Mouse (Mus musculus) ES-Bruce4 (cell line): ENCODE data around the gene Cd160.

Experiments used
- CTCF ChIP-seq: IDR thresholded peaks from one replicate; pipeline ENCODE4 v1.8.1; 2011; ENCODE audit warnings: low read depth, low read length
- EP300 ChIP-seq: IDR thresholded peaks from 2 replicates; pipeline ENCODE4 v1.6.1; 2011; ENCODE audit warnings: low read depth, low read length; ENCODE audit not compliant: insufficient read depth
- POLR2A ChIP-seq: IDR thresholded peaks from one replicate; pipeline ENCODE4 v1.8.1; 2011; ENCODE audit warnings: low read length; ENCODE audit not compliant: insufficient read depth

GRCm38 (mm10) chr3:96829856-96830255 lies 705 bp upstream of the Cd160 start:
- no peak for TF ChIP-seq CTCF
- TF ChIP-seq EP300: no peak
- TF ChIP-seq POLR2A: no peak
